Mouse (Mus musculus) splenic B cell, adult 2 months (primary cell): ENCODE data around the gene Gps1.

Source experiments
- DNase-seq: peaks from one replicate; pipeline ENCODE4 v3.0.0-alpha.2; 2011; ENCODE audit warnings: low read depth, low spot score
- H3K27me3 ChIP-seq: 2 replicates; pipeline ENCODE4 v1.6.1; 2012; ENCODE audit warnings: mild to moderate bottlenecking, low read length, moderate library complexity, mixed read lengths; ENCODE audit not compliant: control insufficient read depth, poor library complexity, insufficient read depth, severe bottlenecking
- H3K36me3 ChIP-seq: 2 replicates; pipeline ENCODE4 v1.6.1; 2012; ENCODE audit warnings: mild to moderate bottlenecking, low read length, moderate library complexity, mixed read lengths; ENCODE audit not compliant: control insufficient read depth, poor library complexity, insufficient read depth, severe bottlenecking

The Gps1 gene

GRCm38 (mm10) chr11:120799316-120799890, 15.3 kb downstream of the Gps1 start:
- DNase-seq = no peak
- no peaks in the 10 kb centered on the region; the same call in 1 of the 2 replicates for H3K36me3 ChIP-seq
- no peaks in the 10 kb centered on the region for H3K27me3 ChIP-seq

- H3K27me3 ChIP-seq = no peaks in the 10 kb centered on the region
- DNase-seq = peak; percentile 89
- H3K36me3 ChIP-seq = no peaks in the 10 kb centered on the region; the same call in 1 of the 2 replicates
Observed at GRCm38 (mm10) chr11:120800061-120800904, 16.2 kb downstream of the Gps1 start.

DNA sequence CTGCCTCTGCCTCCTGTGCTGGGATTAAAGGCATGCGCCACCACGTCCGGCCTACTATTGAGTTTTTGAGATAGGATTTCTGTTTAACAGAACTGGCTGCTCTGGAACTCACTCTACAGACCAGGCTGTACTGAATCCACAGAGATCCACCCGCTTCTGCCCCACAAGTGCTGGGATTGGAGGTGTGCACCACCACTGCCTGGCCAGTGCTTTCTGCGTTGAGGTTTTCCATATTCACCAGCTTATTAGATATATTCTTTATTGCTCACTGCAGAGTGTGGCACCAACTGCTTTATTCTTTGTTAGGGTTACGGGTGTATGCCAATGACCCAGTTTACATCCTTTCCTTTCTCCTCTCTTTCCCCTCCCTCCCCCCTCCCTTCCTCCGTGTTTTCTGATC, 20.2 kb downstream of the Gps1 start:
- H3K36me3 ChIP-seq = no peaks in the 10 kb centered on the region; the same call in 1 of the 2 replicates
- DNase-seq = no peak
- no peaks in the 10 kb centered on the region for H3K27me3 ChIP-seq

DNA sequence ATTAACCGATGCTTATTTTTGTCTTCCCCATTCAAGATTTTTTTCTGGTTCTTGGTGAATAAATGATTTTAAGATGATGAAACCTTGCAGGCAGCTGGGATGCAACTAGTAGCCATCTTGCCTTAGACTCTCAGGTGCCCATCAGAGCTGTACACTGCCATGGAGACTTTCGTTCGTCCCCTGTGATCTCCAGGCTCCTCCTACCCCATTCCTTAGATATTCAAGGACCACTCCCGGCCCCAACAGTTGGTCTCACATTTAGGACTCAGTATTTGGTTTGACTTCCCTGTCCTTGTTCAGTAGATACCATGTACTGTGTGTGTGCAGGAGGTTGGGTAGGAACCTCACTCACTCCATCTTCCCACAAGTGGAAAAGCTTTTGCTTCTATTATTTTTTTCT, 20.7 kb downstream of the Gps1 start:
- DNase-seq = no peak
- Histone ChIP-seq H3K27me3 (no peaks in the 10 kb centered on the region), H3K36me3 (no peaks in the 10 kb centered on the region; the same call in 1 of the 2 replicates)

- no peak for DNase-seq
- no peaks in the 10 kb centered on the region for H3K27me3 ChIP-seq
- no peaks in the 10 kb centered on the region; the same call in 1 of the 2 replicates for H3K36me3 ChIP-seq
Observed at GRCm38 (mm10) chr11:120805375-120806298, 21.6 kb downstream of the Gps1 start.

GRCm38 (mm10) chr11:120808010-120808409, 23.9 kb downstream of the Gps1 start:
- no peaks in the 10 kb centered on the region for H3K27me3 ChIP-seq
- DNase-seq = no peak
- H3K36me3 ChIP-seq = peaks cover 5% of the 10 kb centered on the region

- DNase-seq = no peak
- Histone ChIP-seq H3K27me3 (no peaks in the 10 kb centered on the region), H3K36me3 (peaks cover 10% of the 10 kb centered on the region)
Observed at GRCm38 (mm10) chr11:120812068-120812467, 28.0 kb downstream of the Gps1 start.

GRCm38 (mm10) chr11:120817358-120817757, 33.3 kb downstream of the Gps1 start:
- DNase-seq = no peak
- H3K27me3 ChIP-seq = no peaks in the 10 kb centered on the region
- H3K36me3 ChIP-seq = peaks cover 19% of the 10 kb centered on the region

DNA sequence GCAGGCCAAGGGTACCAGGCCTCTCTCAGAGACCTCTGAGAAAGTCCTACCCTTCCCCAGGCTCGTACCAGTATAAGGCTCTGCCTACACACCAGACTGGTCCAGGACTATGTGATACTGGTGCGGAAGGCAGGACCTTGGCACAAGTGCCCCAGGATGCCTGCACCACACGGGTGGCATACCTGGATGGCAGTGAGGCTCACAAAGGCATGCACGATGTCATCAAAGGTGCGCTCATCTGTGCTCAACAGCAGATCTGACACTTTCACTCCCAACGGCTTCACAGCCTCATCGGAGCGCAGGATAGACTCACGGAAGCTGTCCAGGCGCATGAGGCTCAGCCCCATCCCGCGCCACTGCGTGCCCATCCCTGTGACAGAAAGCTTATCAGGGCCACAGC, 34.2 kb downstream of the Gps1 start:
- Histone ChIP-seq H3K27me3 (no peaks in the 10 kb centered on the region), H3K36me3 (peaks cover 19% of the 10 kb centered on the region)
- DNase-seq = no peak

- Histone ChIP-seq H3K36me3 (peaks cover 19% of the 10 kb centered on the region), H3K27me3 (no peaks in the 10 kb centered on the region)
- DNase-seq = no peak
Observed at GRCm38 (mm10) chr11:120819556-120819955, 35.5 kb downstream of the Gps1 start.

GRCm38 (mm10) chr11:120820546-120820945, 36.5 kb downstream of the Gps1 start:
- no peaks in the 10 kb centered on the region for H3K27me3 ChIP-seq
- peaks cover 19% of the 10 kb centered on the region for H3K36me3 ChIP-seq
- no peak for DNase-seq

DNA sequence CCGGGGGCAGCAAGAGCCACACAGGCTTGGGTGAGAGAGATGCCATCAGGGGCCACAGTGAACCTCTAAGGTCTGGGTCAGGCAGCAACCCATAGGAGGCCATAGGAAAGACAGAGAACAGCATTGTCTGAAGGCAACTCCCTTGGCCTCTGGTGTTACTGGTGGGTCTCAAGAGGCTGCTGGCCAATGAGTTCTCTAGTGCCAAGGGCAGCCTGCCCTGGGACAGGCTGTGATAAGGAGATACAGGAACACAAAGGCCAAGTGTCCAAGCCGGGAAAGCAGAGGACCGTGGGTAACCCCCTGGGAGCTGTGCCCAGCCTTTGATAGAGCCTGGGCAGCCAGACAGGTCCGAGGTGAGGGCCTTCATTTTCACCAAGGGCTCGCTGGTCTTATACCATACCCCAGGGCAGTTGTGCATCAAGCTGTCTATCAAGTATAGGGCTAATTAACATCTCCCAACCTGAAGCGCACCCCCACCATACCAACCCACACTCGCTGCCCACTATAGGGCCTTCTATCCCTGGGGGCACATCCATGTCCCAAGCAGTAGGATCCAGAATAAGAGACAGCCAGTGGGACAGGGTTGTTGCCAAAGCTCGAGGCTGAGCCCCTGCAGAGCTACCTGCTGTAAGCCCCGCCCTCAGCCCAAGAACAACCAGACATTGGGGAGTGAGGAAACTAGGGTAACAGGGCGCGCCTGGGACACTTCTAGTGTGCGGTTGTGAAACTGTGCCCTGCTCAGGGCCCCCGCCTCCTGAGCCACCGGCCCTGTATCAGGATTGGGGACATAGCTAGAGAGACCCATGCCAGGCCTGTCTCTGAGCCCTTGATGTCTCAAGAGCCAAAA, 37.2 kb downstream of the Gps1 start:
- no peaks in the 10 kb centered on the region for H3K27me3 ChIP-seq
- peaks cover 15% of the 10 kb centered on the region for H3K36me3 ChIP-seq
- DNase-seq = no peak

DNA sequence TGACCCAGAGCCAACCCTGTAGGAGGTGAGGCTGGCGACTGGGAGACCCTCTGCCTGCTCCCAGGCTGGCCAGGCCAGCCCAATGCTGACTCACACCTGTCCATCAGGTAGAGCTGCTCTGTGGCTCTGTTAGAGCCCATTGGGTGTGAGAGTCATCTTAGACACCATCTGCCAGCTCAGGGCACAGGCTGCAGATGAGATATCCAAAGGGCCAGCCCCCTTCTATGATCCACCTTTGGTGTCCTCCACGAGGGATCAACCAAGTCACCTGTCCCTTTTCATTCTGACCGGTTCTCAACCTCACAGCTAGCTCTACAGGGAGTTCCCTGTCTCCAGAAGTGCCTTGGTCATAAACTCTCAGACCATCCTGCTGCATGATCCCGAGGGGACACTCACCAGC, 38.2 kb downstream of the Gps1 start:
- H3K27me3 ChIP-seq = no peaks in the 10 kb centered on the region
- peaks cover 14% of the 10 kb centered on the region for H3K36me3 ChIP-seq
- no peak for DNase-seq
